Mouse (Mus musculus): Measurements from ENCODE around the gene Fam208b. TPM values are rescaled to one million over a fixed set of nuclear protein-coding genes. Genes with fewer than 3 reads are reported as not detected.
A peak's percentile ranks its signal among the peaks of the same experiment; 100 is the strongest.

Gene Fam208b
- total and polyA plus RNA-seq, 3 experiments, result 7.3 to 126 (median 58.2) TPM

DNA sequence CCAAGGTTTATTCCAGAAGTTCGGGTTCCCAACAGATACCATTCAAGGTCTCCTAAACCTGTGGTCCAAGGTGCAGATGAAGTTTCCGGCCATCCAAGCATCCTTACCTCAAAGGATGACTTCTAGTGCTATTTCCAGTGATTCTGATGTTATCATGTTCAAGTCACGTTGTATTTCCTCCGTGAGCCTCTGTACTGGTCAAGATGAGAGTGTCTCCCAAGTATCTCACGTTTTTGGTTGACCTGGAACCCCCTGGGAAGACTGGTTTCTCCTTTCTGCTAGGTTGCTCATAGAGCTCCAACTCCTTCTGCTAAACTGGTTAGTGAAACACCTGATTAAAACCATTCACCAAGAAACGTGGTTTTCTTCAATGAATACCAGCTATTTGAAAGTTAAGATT is 22.2 kb upstream of the Fam208b start:
- Histone ChIP-seq H3K4me1 (ENCODE audit: insufficient read depth, low read depth, low read length) (peaks cover 2% of the 10 kb centered on the region; the same call in 1 of the 2 replicates), H3K9me3 (replicated peaks) (no peaks in the 10 kb centered on the region), H3K27me3 (ENCODE audit: insufficient read depth, low read length) (peaks cover 14% of the 10 kb centered on the region), H3K36me3 (replicated peaks) (no peaks in the 10 kb centered on the region), H3K4me3 (ENCODE audit: low read depth, low read length) (no peak overlapping the region)
- no peak for DNase-seq (ENCODE audit: low spot score)
- ATAC-seq (ENCODE audit: extremely low read depth, insufficient number of reproducible peaks, low FRiP score, poor library complexity, severe bottlenecking), result no peak
- TF ChIP-seq GATA1 (IDR thresholded peaks at IDR 0.05; ENCODE audit: borderline replicate concordance, low read length) (no peak), GATA2 (IDR thresholded peaks at IDR 0.05; ENCODE audit: borderline replicate concordance, low read depth, low read length) (no peak)

DNA sequence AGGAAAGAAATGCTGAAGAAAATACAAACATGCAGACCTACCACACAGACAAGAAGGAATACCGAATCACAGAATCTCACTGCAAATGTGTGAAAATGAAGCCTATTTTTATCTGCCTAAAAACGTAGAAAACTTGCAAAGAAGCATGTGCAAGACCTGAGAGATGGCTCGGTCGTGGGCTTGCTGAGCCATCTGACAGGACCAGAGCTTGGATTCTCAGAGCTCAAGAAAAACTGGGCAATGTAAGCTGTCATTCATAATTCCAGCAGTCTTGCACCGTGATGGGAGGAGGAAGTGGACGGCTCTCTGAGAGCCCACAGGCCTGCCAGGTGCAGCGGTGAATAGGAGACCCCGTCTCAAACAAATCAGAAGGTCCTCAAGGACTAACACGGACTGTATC is 21.6 kb upstream of the Fam208b start:
- no peaks in the 10 kb centered on the region for H3K9me3 ChIP-seq (replicated peaks)
- DNase-seq (ENCODE audit: low spot score), result no peak
- H3K36me3 ChIP-seq (replicated peaks), result no peaks in the 10 kb centered on the region
- TF ChIP-seq GATA2 (IDR thresholded peaks at IDR 0.05; ENCODE audit: borderline replicate concordance, low read depth, low read length), result no peak
- no peak for TF ChIP-seq CTCF (IDR thresholded peaks at IDR 0.05; ENCODE audit: low read depth, low read length)
- TF ChIP-seq POLR2AphosphoS5 (IDR thresholded peaks at IDR 0.05; ENCODE audit: insufficient replicate concordance, low read depth, low read length), result no peak
- no peak for TF ChIP-seq GATA1 (IDR thresholded peaks at IDR 0.05; ENCODE audit: borderline replicate concordance, low read length)
- no peak for TF ChIP-seq TAL1 (conservative IDR thresholded peaks at IDR 0.05; ENCODE audit: low read depth, low read length)
- peaks cover 2% of the 10 kb centered on the region; the same call in 1 of the 2 replicates for H3K4me1 ChIP-seq (ENCODE audit: insufficient read depth, low read depth, low read length)
- peaks cover 11% of the 10 kb centered on the region for H3K27me3 ChIP-seq (ENCODE audit: insufficient read depth, low read length)
- H3K4me3 ChIP-seq (ENCODE audit: low read depth, low read length), result no peak overlapping the region
- ATAC-seq (ENCODE audit: extremely low read depth, insufficient number of reproducible peaks, low FRiP score, poor library complexity, severe bottlenecking), result no peak

DNA sequence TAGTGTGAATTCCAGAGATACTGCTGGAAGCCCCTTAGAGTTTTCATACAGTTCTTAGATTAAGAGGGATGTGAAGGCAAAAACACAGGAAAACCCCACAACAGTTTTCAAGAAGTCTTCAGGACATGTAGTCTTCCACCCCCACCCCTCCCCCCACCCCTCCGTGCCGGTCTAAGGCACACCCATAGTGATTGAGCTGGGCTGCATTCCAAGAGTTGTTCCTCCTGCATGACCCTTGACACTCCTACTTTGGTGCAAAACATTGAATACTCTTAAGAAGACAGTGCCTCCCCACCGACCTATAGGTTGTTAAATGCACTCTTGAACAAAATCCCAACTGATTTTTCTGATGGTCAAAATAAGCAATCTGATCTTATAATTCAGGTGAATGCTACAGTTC is 17.2 kb upstream of the Fam208b start:
- H3K4me3 ChIP-seq (ENCODE audit: low read depth, low read length), result no peak overlapping the region
- TF ChIP-seq TAL1 (conservative IDR thresholded peaks at IDR 0.05; ENCODE audit: low read depth, low read length) (no peak), CTCF (IDR thresholded peaks at IDR 0.05; ENCODE audit: low read depth, low read length) (no peak), GATA2 (IDR thresholded peaks at IDR 0.05; ENCODE audit: borderline replicate concordance, low read depth, low read length) (no peak)
- peaks cover 3% of the 10 kb centered on the region; the same call in 1 of the 2 replicates for H3K9me3 ChIP-seq (replicated peaks)
- no peak for ATAC-seq (ENCODE audit: extremely low read depth, insufficient number of reproducible peaks, low FRiP score, poor library complexity, severe bottlenecking)
- H3K4me1 ChIP-seq (ENCODE audit: insufficient read depth, low read depth, low read length), result no peaks in the 10 kb centered on the region
- no peaks in the 10 kb centered on the region for H3K36me3 ChIP-seq (replicated peaks)
- no peak for DNase-seq (ENCODE audit: low spot score)
- H3K27me3 ChIP-seq (ENCODE audit: insufficient read depth, low read length), result peaks cover 3% of the 10 kb centered on the region

DNA sequence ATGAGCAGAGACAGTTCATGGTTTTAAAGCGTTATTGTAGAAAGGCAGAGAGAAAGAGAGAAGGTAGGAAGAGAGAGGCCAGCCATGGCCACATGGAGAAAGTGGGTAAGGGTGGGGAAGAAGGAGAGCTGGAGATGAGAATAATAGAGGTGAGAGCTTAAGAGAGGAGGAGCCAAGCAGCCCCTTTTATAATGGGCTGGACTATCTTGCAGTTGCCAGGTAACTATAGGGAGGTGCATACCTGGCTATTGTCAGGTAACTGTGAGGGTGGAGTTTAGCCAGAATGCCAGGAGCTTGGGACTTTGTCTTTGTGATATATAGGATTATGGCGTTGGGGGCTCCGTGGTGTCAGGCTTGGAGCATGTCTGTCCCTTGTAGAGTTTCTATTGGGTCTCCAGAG is 16.2 kb upstream of the Fam208b start:
- no peak for ATAC-seq (ENCODE audit: extremely low read depth, insufficient number of reproducible peaks, low FRiP score, poor library complexity, severe bottlenecking)
- H3K4me1 ChIP-seq (ENCODE audit: insufficient read depth, low read depth, low read length), result no peaks in the 10 kb centered on the region
- H3K36me3 ChIP-seq (replicated peaks), result no peaks in the 10 kb centered on the region
- peaks cover 3% of the 10 kb centered on the region; the same call in 1 of the 2 replicates for H3K9me3 ChIP-seq (replicated peaks)
- no peak for TF ChIP-seq POLR2AphosphoS5 (IDR thresholded peaks at IDR 0.05; ENCODE audit: insufficient replicate concordance, low read depth, low read length)
- DNase-seq (ENCODE audit: low spot score), result no peak
- H3K27me3 ChIP-seq (ENCODE audit: insufficient read depth, low read length), result peaks cover 3% of the 10 kb centered on the region
- H3K4me3 ChIP-seq (ENCODE audit: low read depth, low read length), result no peak overlapping the region

DNA sequence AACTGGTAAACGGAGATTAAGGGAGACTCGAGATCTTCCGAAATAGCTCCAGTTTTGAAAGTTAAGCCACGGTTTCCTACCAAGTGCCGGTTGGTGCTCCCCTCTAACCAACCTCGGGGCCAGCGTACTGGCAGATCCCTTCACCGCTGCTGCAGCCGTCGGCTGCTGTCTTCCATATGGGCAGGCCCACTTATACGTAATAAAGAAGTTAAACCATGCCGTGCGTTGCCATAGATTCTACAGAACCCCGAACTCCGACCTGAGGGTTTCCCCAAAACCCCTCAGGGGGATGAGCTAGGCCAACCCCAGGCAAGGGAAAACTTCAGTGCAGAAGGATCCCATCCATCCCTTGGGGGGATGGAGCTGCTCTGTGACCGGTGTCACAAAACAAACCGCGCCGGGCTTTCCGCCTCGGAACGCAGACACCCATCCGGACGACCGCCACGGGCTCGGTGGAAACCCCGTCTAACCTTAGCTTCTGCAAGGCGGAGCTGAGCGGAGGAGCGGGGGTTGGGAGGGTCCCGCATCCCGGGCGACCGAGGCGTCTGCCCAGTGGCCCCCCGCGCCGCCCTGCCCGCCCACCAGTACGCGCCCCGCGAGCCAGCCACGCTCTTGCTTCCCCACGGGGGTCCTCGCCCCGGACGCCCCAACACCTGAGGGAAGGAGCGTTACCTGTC is 652 bp downstream of the Fam208b start:
- TF ChIP-seq CTCF (IDR thresholded peaks at IDR 0.05; ENCODE audit: low read depth, low read length) (no peak), GATA2 (IDR thresholded peaks at IDR 0.05; ENCODE audit: borderline replicate concordance, low read depth, low read length) (no peak), POLR2AphosphoS5 (IDR thresholded peaks at IDR 0.05; ENCODE audit: insufficient replicate concordance, low read depth, low read length) (no peak), TAL1 (conservative IDR thresholded peaks at IDR 0.05; ENCODE audit: low read depth, low read length) (no peak), GATA1 (IDR thresholded peaks at IDR 0.05; ENCODE audit: borderline replicate concordance, low read length) (no peak)
- H3K27me3 ChIP-seq (ENCODE audit: insufficient read depth, low read length), result no peaks in the 10 kb centered on the region
- ATAC-seq (ENCODE audit: extremely low read depth, insufficient number of reproducible peaks, low FRiP score, poor library complexity, severe bottlenecking), result 0 out of 2 replicates have a peak, but pooled peaks have one; percentile 29
- peaks cover 6% of the 10 kb centered on the region for H3K4me1 ChIP-seq (ENCODE audit: insufficient read depth, low read depth, low read length)
- peaks cover 4% of the 10 kb centered on the region for H3K9me3 ChIP-seq (replicated peaks)
- peak; percentile 29 for DNase-seq (ENCODE audit: low spot score)
- H3K4me3 ChIP-seq (ENCODE audit: low read depth, low read length), result peak overlapping the region; percentile 100
- H3K36me3 ChIP-seq (replicated peaks), result peaks cover 9% of the 10 kb centered on the region

DNA sequence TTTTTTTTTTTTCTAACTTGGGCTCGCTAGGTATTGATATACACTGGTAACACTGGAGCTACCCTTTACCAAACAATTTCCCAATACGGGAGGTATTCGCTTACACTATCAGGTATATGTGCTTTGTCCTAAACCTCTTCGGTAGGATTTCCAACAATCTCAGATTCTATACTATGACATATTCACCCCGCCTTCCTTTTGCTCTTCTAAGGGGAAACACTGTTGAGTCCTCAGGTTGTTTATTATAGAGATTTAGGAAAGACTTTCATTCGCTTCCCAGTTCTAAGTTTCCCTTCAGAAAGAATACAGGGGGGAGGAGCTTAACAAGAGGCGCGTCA is 1.2 kb downstream of the Fam208b start:
- peaks cover 9% of the 10 kb centered on the region for H3K36me3 ChIP-seq (replicated peaks)
- H3K27me3 ChIP-seq (ENCODE audit: insufficient read depth, low read length), result no peaks in the 10 kb centered on the region
- peaks cover 6% of the 10 kb centered on the region for H3K4me1 ChIP-seq (ENCODE audit: insufficient read depth, low read depth, low read length)
- no peak for TF ChIP-seq GATA1 (IDR thresholded peaks at IDR 0.05; ENCODE audit: borderline replicate concordance, low read length)
- TF ChIP-seq POLR2AphosphoS5 (IDR thresholded peaks at IDR 0.05; ENCODE audit: insufficient replicate concordance, low read depth, low read length), result no peak
- no peak for TF ChIP-seq CTCF (IDR thresholded peaks at IDR 0.05; ENCODE audit: low read depth, low read length)
- no peak for TF ChIP-seq GATA2 (IDR thresholded peaks at IDR 0.05; ENCODE audit: borderline replicate concordance, low read depth, low read length)
- TF ChIP-seq TAL1 (conservative IDR thresholded peaks at IDR 0.05; ENCODE audit: low read depth, low read length), result no peak
- peaks cover 3% of the 10 kb centered on the region for H3K9me3 ChIP-seq (replicated peaks)
- no peak for DNase-seq (ENCODE audit: low spot score)
- peak overlapping the region; percentile 100 for H3K4me3 ChIP-seq (ENCODE audit: low read depth, low read length)
- ATAC-seq (ENCODE audit: extremely low read depth, insufficient number of reproducible peaks, low FRiP score, poor library complexity, severe bottlenecking), result no peak; the same call in 1 of the 2 replicates

DNA sequence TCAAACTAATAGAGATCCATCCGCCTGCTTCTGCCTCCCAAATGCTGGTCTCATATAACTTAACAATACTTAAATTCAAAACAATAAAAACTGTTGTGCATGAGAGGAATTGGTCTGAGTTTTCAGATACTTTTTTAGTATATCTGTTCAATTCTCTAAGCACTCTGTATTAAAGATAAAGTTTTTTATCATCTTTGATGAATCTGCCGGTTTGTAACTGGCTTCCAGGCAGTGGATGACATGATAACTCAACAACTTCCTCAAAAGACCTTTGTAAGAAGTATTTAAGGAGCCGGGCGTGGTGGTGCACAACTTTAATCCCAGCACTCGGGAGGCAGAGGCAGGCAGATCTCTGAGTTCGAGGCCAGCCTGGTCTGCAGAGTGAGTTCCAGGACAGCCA is 14.7 kb downstream of the Fam208b start:
- peaks cover 74% of the 10 kb centered on the region for H3K36me3 ChIP-seq (replicated peaks)
- H3K4me3 ChIP-seq (ENCODE audit: low read depth, low read length), result no peak overlapping the region
- TF ChIP-seq CTCF (IDR thresholded peaks at IDR 0.05; ENCODE audit: low read depth, low read length), result no peak
- no peak for TF ChIP-seq GATA1 (IDR thresholded peaks at IDR 0.05; ENCODE audit: borderline replicate concordance, low read length)
- TF ChIP-seq TAL1 (conservative IDR thresholded peaks at IDR 0.05; ENCODE audit: low read depth, low read length), result no peak
- no peak for TF ChIP-seq POLR2AphosphoS5 (IDR thresholded peaks at IDR 0.05; ENCODE audit: insufficient replicate concordance, low read depth, low read length)
- H3K9me3 ChIP-seq (replicated peaks), result no peaks in the 10 kb centered on the region
- no peak for DNase-seq (ENCODE audit: low spot score)
- H3K27me3 ChIP-seq (ENCODE audit: insufficient read depth, low read length), result no peaks in the 10 kb centered on the region
- peak; percentile 34; the same call in 1 of the 2 replicates for ATAC-seq (ENCODE audit: extremely low read depth, insufficient number of reproducible peaks, low FRiP score, poor library complexity, severe bottlenecking)
- no peaks in the 10 kb centered on the region for H3K4me1 ChIP-seq (ENCODE audit: insufficient read depth, low read depth, low read length)
